Mouse (Mus musculus): Measurements from ENCODE around the gene Bfsp1. TPM values are rescaled to one million over a fixed set of nuclear protein-coding genes. Genes with fewer than 3 reads are reported as not detected.

The Bfsp1 gene
- total RNA-seq, 1 experiment from 2014 or later = 0.23 TPM

- no peak for ATAC-seq (ENCODE audit: extremely low read depth, insufficient number of reproducible peaks, low FRiP score, poor library complexity, severe bottlenecking)
Measured at GRCm38 (mm10) chr2:143812262-143812661, 50.7 kb downstream of the Bfsp1 start.

GRCm38 (mm10) chr2:143808789-143809188, 54.2 kb downstream of the Bfsp1 start:
- ATAC-seq (ENCODE audit: extremely low read depth, insufficient number of reproducible peaks, low FRiP score, poor library complexity, severe bottlenecking) = no peak

GRCm38 (mm10) chr2:143806924-143807664, 55.9 kb downstream of the Bfsp1 start:
- ATAC-seq (ENCODE audit: extremely low read depth, insufficient number of reproducible peaks, low FRiP score, poor library complexity, severe bottlenecking) = no peak

- no peak for ATAC-seq (ENCODE audit: extremely low read depth, insufficient number of reproducible peaks, low FRiP score, poor library complexity, severe bottlenecking)
Measured at GRCm38 (mm10) chr2:143806140-143806923, 56.6 kb downstream of the Bfsp1 start.

GRCm38 (mm10) chr2:143801097-143801496, 61.9 kb downstream of the Bfsp1 start:
- no peak for ATAC-seq (ENCODE audit: extremely low read depth, insufficient number of reproducible peaks, low FRiP score, poor library complexity, severe bottlenecking)

- ATAC-seq (ENCODE audit: extremely low read depth, insufficient number of reproducible peaks, low FRiP score, poor library complexity, severe bottlenecking) = no peak
Measured at GRCm38 (mm10) chr2:143796335-143797013, 66.5 kb downstream of the Bfsp1 start.

GRCm38 (mm10) chr2:143795858-143796257, 67.1 kb downstream of the Bfsp1 start:
- no peak for ATAC-seq (ENCODE audit: extremely low read depth, insufficient number of reproducible peaks, low FRiP score, poor library complexity, severe bottlenecking)

- no peak for ATAC-seq (ENCODE audit: extremely low read depth, insufficient number of reproducible peaks, low FRiP score, poor library complexity, severe bottlenecking)
Measured at GRCm38 (mm10) chr2:143789911-143790310, 73.1 kb downstream of the Bfsp1 start.

- ATAC-seq (ENCODE audit: extremely low read depth, insufficient number of reproducible peaks, low FRiP score, poor library complexity, severe bottlenecking) = no peak
Measured at GRCm38 (mm10) chr2:143780310-143780709, 82.7 kb downstream of the Bfsp1 start.

Other genes with a start within 250 kb of the Bfsp1 start
- 79.9 and 80.5 TPM in 2 replicates for gene Dstn, start 52.1 kb upstream of the Bfsp1 start, total RNA-seq (2017)
- gene Rrbp1, start 148.1 kb upstream of the Bfsp1 start, total RNA-seq (2017) = 166 and 181 TPM in 2 replicates
- not detected in 2 replicates for gene Banf2, start 169.9 kb upstream of the Bfsp1 start, total RNA-seq (2017)

Data from neutrophil, adult 5-6 weeks (primary cell).